Mouse (Mus musculus) MEL (cell line): ENCODE measurements around the gene Tmed2.

Source experiments
- CHD1 ChIP-seq: IDR thresholded peaks from 2 replicates; pipeline ENCODE4 v1.6.1; 2012; ENCODE audit warnings: low read depth, mild to moderate bottlenecking, inconsistent platforms, low read length, improper control_type of control experiment
- EP300 ChIP-seq, 2 experiments: IDR thresholded peaks; 2 replicates each; pipeline ENCODE4 v1.6.1; 2011; ENCODE audit warnings: improper control_type of control experiment in 2 of 2, low read length in 2 of 2, low read depth in 1 of 2, mild to moderate bottlenecking in 1 of 2
- SIN3A ChIP-seq: IDR thresholded peaks from 2 replicates; pipeline ENCODE4 v1.6.1; 2012; ENCODE audit warnings: low read length, improper control_type of control experiment, inconsistent platforms
- TAL1 ChIP-seq: IDR thresholded peaks from 2 replicates; pipeline ENCODE4 v1.6.1; 2012; ENCODE audit warnings: mild to moderate bottlenecking, inconsistent platforms, low read length, moderate library complexity, mixed read lengths

DNA sequence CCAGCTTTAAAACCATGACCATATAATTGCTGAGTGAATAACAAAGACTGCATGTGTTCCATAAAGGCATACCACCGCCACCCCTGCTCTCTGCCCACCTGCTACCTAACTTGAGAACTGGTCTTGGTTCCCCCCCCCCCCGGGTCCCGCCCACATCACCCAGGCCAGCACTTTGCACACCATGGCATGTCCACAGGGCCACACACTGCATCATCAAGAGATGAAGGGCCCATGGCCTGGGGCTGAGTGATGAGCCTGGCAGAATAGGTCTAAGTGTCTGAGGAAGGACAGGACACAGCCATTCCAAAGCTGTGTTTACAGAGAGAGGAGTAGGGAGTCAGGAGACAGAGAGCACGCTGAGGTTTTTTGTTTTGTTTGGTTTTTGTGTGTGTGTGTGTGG lies 12.1 kb upstream of the Tmed2 start:
- TF ChIP-seq CHD1 (no peak), EP300 (IDR thresholded peaks at IDR 0.05; ENCODE audit: low read depth in 1 of 2, low read length in 2 of 2) (no peak), SIN3A (no peak), TAL1 (no peak)
